Mouse (Mus musculus) myocyte (in vitro differentiated cells): ENCODE measurements around the gene Tmem87b.

Experiments
- CEBPB ChIP-seq: IDR thresholded peaks from 2 replicates; pipeline ENCODE4 v1.6.1; 2011; ENCODE audit warnings: mild to moderate bottlenecking, moderate library complexity; ENCODE audit not compliant: poor library complexity, insufficient read depth, severe bottlenecking
- MAX ChIP-seq: IDR thresholded peaks from one replicate; pipeline ENCODE4 v1.6.1; 2011; ENCODE audit warnings: low read depth, mild to moderate bottlenecking, control low read depth
- MYOD1 ChIP-seq, 3 experiments: IDR thresholded peaks; one replicate each; pipeline ENCODE4 v1.6.1; 2011; ENCODE audit warnings: control low read depth in 2 of 3, low read depth in 2 of 3, mild to moderate bottlenecking in 2 of 3, moderate library complexity in 1 of 3; ENCODE audit not compliant: insufficient read length in 2 of 3, control insufficient read depth in 1 of 3
- POLR2A ChIP-seq: IDR thresholded peaks from one replicate; pipeline ENCODE4 v1.6.1; 2011; ENCODE audit warnings: low read depth, mild to moderate bottlenecking, control low read depth, moderate library complexity; ENCODE audit not compliant: insufficient read length
- POLR2AphosphoS2 ChIP-seq: IDR thresholded peaks from one replicate; pipeline ENCODE4 v1.6.1; 2011; ENCODE audit warnings: low read depth, control low read depth; ENCODE audit not compliant: insufficient read length
- USF1 ChIP-seq: IDR thresholded peaks from one replicate; pipeline ENCODE4 v1.6.1; 2011; ENCODE audit warnings: low read depth, mild to moderate bottlenecking, control low read depth, moderate library complexity

DNA sequence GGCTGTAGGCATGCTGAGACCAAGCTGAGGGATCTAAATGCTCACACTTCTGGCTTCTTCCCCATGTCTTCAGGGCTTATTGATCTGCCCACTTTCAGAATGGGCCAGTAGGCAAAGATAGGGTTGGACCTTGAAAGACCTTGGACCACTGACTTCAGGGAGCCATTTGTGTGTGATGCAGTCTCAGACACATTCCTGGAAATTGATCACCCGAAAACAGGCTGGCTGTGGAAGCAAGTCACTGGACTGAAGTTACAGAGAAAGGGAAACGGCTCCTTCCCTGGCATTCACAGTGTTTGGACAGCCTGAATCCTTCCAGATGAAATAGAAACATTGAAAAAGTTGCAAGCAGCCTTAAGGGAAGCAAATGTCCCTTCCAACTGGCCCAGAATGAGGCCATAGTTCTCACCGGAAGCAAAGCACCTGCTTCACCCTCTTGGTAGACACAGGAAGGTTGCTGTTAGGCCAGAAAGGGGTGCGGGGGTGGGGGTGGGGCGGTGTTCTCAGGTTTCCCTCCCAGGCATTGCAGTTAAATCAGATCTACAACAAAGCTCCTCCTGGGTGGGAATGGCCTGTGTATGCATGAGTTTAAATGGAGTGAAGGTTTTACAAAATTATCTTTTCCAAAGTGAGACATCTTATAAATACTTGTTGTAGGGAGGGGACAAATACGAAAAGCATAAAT, 70.1 kb downstream of the Tmem87b start:
- TF ChIP-seq USF1 (no peak), POLR2AphosphoS2 (no peak), MYOD1 (IDR thresholded peaks at IDR 0.05; ENCODE audit: control insufficient read depth in 1 of 3, insufficient read length in 2 of 3, low read depth in 2 of 3) (no peak), POLR2A (no peak), CEBPB (no peak), MAX (no peak)
